Mouse (Mus musculus) kidney, adult 11 months (tissue): Measurements from ENCODE around the gene Srarp.

Experiments used
- DNase-seq: peaks from one replicate; pipeline ENCODE4 v3.0.0; 2022

The Srarp gene

GRCm38 (mm10) chr4:141423691-141424431 lies 12.0 kb downstream of the Srarp start:
- no peak for DNase-seq

- no peak for DNase-seq
These were observed 12.6 kb downstream of the Srarp start for GRCm38 (mm10) chr4:141423288-141423687.

GRCm38 (mm10) chr4:141422841-141423240 lies 13.1 kb downstream of the Srarp start:
- DNase-seq, result no peak

- DNase-seq, result no peak
These were observed 14.5 kb downstream of the Srarp start for GRCm38 (mm10) chr4:141421423-141421822.

- no peak for DNase-seq
These were observed 15.0 kb downstream of the Srarp start for GRCm38 (mm10) chr4:141420886-141421285.

GRCm38 (mm10) chr4:141420192-141420829 lies 15.6 kb downstream of the Srarp start, which contains the start of gene Hspb7:
Hspb7 (plus strand) TSS chr4:141420779.
- no peak for DNase-seq

- peak; percentile 54 for DNase-seq
These were observed 16.3 kb downstream of the Srarp start for GRCm38 (mm10) chr4:141419398-141420191.

GRCm38 (mm10) chr4:141415924-141416323 lies 20.0 kb downstream of the Srarp start, which contains the start of gene Clcnkb:
Clcnkb (minus strand) TSS chr4:141416014.
- DNase-seq, result peak; percentile 79

- DNase-seq, result no peak
These were observed 24.4 kb downstream of the Srarp start for GRCm38 (mm10) chr4:141411430-141411992.

- no peak for DNase-seq
These were observed 27.3 kb downstream of the Srarp start for GRCm38 (mm10) chr4:141408577-141408976.

- DNase-seq, result peak; percentile 60
These were observed 29.2 kb downstream of the Srarp start for GRCm38 (mm10) chr4:141406516-141407299.

- no peak for DNase-seq
These were observed 30.6 kb downstream of the Srarp start for GRCm38 (mm10) chr4:141405314-141405622.

- DNase-seq, result peak; percentile 82
These were observed 31.2 kb downstream of the Srarp start for GRCm38 (mm10) chr4:141404518-141405313.

GRCm38 (mm10) chr4:141400171-141400570 lies 35.7 kb downstream of the Srarp start:
- peak; percentile 83 for DNase-seq

GRCm38 (mm10) chr4:141398545-141398944 lies 37.4 kb downstream of the Srarp start, which contains the start of gene Clcnka:
Clcnka (minus strand) TSS chr4:141398724.
- peak; percentile 72 for DNase-seq

- no peak for DNase-seq
These were observed 38.0 kb downstream of the Srarp start for GRCm38 (mm10) chr4:141397861-141398260.

- DNase-seq, result no peak
These were observed 41.2 kb downstream of the Srarp start for GRCm38 (mm10) chr4:141394751-141395150.

- no peak for DNase-seq
These were observed 44.6 kb downstream of the Srarp start for GRCm38 (mm10) chr4:141391293-141391692.

GRCm38 (mm10) chr4:141389366-141390150 lies 46.3 kb downstream of the Srarp start:
- peak; percentile 65 for DNase-seq

GRCm38 (mm10) chr4:141387933-141388332 lies 48.0 kb downstream of the Srarp start:
- DNase-seq, result no peak
